Mouse (Mus musculus): ENCODE measurements around the gene Ddx41.

The Ddx41 gene

DNA sequence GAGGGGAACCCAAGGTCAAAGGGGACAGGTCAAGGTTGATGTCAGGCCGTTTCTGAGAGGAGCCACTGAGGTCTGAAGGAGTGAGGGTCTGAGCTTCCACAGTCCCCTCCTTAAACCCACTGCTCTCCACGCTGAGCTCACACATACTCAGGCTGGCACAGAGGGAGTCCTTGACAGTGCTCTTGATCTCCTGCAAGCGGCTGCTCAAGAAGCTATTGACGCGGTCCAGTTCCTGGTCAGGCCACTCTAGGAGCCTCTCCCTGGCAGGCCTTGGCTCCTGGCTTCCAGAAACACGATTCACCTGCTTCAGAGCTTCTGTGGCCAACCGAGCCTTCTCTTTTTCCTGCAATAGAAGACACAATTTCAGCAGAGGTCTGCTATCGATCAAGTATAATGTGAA, 7.0 kb upstream of the Ddx41 start:
- in situ Hi-C loops (cut with MboI; ENCODE audit: low sequenced_read_pairs) = no loop called here

DNA sequence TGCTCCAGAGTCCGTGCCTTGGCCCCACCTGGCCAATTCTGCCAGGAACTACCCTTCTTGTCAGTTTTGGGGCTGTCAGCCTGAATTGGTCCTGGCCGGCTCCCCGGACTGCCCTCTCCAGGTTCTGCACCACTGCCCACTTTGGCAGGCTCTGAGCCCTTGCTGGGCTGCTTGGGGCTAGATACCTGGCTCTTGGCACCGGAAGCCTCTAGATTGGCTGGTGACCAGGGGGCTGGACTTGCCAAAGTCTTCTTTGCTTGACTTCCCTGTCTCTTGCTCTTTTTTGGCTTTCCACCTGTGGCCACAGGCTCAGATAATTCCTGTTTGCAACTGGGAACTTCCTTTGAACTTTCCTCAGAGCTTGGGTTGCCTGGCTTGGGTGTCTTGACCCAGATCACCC, 6.4 kb upstream of the Ddx41 start:
- in situ Hi-C loops (cut with MboI; ENCODE audit: low sequenced_read_pairs) = no loop called here

DNA sequence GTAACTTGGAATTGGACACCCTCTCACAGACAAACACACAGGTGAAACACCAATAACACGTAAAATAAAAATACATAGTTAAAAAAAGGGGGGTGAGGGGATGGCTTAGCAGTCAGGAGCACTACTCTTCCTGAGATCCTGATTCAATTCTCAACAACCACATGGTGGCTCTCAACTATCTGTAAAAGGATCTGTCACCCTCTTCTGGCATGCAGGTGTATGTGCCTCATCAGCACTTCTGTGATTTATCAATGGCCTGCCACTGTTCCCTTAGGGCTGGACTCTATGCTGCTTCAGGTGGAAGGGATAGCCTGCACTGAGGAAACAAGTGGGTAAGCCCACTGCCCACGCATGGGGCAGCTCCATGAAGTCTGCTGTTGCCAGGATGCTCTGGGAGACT, 4.5 kb upstream of the Ddx41 start:
- in situ Hi-C loops (cut with MboI; ENCODE audit: low sequenced_read_pairs) = no loop called here

DNA sequence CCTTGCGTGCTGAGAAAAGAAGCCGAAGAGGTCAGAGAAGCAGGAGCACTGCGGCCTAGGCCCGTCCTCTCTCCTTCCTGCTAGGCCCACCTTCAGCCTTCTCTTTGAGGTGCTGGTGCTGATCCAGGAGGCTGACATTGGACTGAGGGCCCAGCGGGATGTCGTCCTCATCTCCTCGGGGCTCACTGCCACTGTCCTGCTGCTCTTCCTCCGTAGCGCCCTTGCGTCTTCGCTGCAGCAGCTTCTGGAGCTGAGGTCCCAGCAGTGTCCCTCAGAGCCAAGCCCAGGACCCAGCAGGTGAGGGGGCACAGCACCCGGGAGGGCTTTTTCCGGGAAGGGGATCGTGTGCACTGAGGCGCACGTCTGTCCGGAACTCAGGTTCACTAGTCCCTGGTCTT, 663 bp downstream of the Ddx41 start:
- in situ Hi-C loops (cut with MboI; ENCODE audit: low sequenced_read_pairs) = no loop called here

DNA sequence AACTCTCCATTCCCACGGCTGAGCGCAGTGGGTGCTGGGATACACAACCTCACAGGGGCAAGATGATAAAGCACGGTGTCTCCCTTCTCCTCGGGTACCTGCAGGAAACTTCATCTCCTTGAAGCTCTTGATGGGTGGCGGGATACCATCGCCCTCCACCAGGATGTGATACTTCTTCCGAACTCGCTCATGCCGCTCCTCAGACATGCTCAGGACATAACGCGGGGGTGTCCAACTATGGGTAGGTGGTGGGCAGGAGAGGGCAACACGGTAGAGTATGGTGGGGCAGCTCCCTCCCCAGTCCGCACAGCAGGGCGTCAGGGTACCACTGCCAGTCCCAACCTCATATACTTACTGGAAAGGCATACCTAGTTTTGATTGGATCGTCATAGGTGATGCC, 1.3 kb downstream of the Ddx41 start:
- in situ Hi-C loops (cut with MboI; ENCODE audit: low sequenced_read_pairs) = no loop called here

DNA sequence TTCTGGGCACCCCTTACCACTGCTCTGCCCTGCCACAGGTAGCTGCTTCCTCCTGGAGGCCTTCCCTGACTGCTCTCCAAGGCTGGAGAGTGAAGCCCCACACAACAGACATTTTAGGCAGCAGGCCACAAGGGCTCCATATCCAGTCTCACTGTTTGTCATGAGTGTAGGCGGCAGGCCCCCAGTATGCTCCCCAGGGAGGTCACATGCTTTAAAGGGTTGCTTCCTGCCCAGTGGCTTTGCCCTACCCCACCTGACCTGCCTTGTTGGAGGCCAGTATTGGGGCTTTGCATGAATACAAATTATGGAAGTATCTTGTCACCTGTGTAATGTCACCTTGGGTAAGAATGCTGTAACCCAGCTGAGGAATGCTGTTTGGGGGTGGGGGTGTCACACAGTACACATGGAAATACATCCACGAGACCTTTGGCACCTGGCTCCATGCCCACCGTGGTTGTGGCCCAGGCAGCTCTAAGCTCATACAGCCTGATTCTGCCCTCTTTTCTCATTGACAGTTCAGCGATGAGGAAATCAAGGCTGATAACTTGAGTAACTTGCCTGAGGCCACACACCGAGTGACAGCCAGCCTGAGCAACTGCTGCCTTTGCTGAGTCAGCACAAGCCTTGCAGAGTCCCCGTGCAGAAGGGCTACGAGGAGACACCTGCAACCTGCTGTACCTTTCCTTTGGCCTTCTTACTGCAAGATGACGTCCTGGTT, 7.1 kb downstream of the Ddx41 start, which contains the start of gene Dok3:
Gene Dok3, minus strand, starts transcription at position 99 of the 718 bp plus-strand sequence.
- in situ Hi-C loops (cut with MboI; ENCODE audit: low sequenced_read_pairs) = loop anchor here (10.0 kb wide), 1 partner anchor 115 kb away; the partner anchor contains the start of gene Pfn3

DNA sequence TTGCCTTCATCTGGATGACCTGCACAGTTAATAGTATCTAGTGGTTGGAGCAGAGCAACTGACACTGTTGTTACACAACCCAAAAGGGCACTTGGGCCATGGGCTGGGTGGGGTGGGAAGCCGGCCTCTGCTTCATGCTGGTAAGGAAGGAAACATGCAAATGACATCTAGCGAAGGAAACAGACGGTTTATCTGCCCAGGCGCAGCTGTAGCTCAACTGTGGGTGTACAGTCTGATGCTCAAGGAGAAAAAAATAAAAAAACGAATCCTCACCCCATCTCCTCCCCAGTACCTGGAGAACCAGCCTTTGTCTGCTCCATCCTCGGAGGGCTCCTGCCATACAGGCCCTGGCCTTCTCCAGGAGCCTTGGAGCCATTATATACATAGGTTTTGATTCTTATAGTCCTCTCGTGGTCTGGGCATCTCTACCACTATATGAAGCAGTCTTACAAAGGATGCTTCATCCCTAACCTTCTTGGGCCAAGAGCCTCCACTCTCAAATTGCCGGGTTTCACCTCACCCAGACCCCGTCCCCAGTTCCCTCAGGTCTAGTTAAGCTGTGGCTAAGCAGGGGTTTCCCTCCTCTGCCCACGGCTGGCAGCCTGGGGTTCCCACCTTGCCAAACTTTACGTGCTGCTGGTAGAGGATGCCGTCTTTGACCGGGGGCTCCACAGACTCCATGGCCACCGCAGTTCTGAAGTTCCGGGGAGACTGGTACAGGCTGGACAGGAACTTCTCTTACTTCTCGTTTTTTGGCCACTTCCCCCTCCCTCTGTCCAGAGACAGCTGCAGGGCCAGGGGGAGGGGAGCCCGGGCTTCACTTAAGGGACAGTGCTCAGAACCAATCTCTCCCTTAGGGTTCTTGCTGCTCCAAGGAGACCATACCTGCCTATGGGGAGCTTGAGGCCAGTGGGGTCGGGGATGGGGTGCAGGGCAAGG, 8.4 kb downstream of the Ddx41 start:
- in situ Hi-C loops (cut with MboI; ENCODE audit: low sequenced_read_pairs) = loop anchor here (10.0 kb wide), 1 partner anchor 113 kb away; the partner anchor contains the start of gene Pfn3

DNA sequence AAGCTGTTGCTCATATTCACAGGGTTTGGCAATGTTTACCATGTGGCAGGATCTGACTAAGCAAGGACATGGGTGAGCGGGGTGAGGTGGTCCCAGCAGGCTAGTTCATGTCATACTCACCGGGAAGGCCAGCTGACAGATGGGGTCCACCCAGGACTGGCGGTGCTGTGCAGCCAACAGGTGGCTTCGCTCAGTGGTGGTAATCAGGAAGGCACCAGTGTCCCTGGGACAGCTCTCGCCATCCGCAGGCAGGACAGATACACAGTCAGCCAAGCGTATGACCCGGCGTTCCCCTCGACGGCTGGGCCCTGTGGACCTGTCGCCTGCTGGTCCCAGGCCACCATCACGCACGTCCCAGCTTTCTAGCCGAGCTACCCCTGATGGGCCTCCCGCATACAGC, 9.2 kb downstream of the Ddx41 start:
- in situ Hi-C loops (cut with MboI; ENCODE audit: low sequenced_read_pairs) = loop anchor here (10.0 kb wide), 1 partner anchor 112 kb away; the partner anchor contains the start of gene Pfn3

DNA sequence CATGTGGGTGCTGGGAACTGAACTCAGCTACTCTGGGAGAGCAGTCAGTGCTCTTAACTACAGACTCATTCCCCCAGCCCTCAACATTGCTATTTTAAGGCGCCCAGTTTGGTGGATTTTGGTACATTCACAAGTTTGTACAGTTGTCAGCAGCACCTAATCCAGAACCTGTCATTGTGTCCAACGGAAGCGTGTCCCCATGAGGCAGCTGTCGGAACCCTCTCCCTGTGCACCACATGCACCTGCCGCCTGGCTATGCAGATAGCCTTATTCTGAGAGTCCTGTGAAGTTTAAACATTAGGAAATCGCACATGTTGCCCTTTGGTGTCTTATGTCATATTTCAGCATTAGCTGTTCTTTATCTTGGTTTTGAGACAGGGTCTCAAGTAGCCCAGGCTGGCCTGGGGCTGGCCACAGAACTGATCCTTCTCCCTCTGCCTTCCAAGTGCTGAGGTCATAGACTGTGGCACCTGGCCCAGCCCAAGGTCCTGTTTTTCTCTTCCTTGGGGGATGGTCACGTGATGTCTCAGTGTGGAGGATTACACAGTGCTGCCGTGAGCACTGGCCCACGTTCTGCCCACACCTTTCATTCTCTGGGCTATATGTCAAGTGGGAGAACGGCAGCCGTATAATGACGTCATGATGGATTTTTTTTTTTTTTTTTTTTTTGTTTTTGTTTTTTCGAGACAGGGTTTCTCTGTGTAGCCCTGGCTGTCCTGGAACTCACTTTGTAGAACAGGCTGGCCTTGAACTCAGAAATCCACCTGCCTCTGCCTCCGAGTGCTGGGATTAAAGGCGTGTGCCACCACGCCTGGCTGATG, 10.5 kb downstream of the Ddx41 start:
- in situ Hi-C loops (cut with MboI; ENCODE audit: low sequenced_read_pairs) = loop anchor here (10.0 kb wide), 1 partner anchor 111 kb away; the partner anchor contains the start of gene Pfn3

DNA sequence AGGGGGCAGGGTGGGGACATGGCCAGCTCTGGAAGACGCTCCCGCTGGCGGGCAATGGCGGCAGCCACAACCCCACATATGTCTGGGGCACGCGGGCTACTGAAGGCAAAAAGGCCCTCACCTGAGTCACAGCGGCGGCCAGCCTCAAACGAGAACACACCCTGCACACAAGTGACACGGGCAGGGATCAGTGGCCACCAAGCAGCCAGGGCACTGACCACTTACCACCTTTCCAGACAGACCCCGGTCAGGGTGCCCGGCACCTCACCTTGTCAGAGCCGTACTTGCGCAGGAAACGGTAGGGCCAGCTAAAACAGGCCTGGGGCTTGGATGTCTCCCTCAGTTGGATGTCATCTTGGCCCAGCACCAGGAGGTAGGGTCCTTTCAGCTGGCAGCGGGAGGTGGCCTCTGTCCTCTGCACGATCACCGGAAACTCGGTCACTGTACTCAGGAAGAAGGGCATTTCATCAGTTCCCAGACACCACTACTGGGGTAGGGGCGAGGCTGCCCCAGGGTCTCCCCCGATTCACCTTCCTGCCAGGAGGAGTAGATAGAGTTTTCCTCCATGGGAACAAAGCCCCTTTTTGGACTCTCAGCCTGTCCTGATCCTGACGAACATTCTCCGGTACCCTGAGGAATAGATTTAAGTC, 12.4 kb downstream of the Ddx41 start:
- in situ Hi-C loops (cut with MboI; ENCODE audit: low sequenced_read_pairs) = loop anchor here (10.0 kb wide), 1 partner anchor 109 kb away; the partner anchor contains the start of gene Pfn3

DNA sequence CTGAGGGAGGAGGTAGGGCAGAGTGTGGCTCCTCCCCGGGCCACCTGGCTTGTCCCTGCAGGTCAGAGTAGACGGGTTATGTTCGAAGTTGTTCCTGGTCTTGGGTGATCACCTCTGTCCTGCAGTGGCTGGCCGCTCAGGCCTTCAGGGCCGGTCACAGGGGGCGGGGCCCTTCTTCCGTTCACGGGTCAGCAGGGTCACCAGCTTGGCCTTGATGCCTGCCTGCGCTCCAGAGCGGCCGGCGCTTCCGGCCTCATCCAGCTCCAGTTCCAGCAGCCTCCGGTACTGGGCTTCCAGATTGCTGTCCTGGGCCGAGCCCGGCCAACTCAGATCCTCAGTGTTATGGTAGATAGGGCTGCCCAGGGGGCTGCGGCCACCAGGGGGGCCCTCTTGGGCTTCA, 13.2 kb downstream of the Ddx41 start:
- in situ Hi-C loops (cut with MboI; ENCODE audit: low sequenced_read_pairs) = loop anchor here (10.0 kb wide), 1 partner anchor 108 kb away; the partner anchor contains the start of gene Pfn3

DNA sequence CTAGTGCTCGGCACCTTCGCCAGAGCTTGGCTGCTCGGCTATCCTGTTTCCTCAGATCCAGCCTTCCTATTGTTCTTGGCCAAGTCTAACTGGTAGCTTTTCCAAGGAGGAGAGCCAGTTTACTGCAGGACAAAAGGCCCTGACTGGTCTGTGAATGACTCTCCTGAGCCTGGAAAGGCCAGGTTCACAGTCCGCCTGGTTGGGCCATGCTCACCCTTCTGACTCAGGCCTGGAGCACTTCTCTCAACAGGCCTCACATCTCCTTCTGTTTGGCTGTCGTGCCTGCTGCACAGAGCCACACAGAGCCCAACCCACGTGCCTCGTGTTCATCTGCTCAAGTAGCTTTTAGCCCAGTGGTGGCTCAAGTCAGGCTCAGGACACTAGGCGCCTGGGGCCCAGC, 13.7 kb downstream of the Ddx41 start:
- in situ Hi-C loops (cut with MboI; ENCODE audit: low sequenced_read_pairs) = loop anchor here (10.0 kb wide), 1 partner anchor 108 kb away; the partner anchor contains the start of gene Pfn3

DNA sequence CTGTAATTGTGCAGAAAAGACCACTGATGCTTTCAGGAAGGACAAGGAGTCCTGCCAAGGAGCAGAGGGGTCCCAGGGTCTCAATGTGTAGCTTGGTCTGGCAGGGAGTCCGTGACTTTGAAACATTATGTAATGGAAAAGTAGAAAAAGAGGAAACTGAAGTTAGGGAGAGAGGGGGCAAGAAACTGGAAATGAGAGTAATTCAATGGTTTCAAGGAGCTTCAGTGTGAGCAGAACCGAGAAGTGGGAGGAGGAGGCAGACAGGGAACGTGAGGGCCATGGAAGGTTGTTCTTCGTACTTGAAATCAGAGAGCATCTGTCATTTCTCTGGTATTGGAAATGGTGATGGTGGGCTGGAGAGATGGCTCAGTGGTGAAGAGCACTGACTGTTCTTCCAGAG, 16.9 kb downstream of the Ddx41 start:
- in situ Hi-C loops (cut with MboI; ENCODE audit: low sequenced_read_pairs) = loop anchor here (10.0 kb wide), 1 partner anchor 105 kb away; the partner anchor contains the start of gene Pfn3

DNA sequence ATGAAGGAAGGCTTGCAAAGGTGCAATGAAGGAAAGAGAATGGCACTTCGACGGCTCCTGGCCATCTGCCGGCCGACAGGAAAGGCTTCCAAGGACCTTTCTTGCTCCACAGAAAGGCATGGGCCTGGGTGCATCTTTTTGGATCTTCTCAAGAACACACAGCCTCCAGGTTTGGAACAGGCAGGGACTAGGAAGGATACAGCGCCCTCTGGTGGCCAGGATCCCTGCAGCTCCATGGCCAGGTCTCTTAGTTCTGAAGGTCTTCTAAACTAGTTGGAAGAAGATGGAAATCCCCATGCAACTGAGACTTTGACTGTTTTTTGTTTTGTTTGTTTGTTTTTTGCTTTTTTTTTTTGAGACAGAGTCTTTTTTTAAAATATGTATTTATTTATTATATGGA, 19.5 kb downstream of the Ddx41 start:
- in situ Hi-C loops (cut with MboI; ENCODE audit: low sequenced_read_pairs) = no loop called here

DNA sequence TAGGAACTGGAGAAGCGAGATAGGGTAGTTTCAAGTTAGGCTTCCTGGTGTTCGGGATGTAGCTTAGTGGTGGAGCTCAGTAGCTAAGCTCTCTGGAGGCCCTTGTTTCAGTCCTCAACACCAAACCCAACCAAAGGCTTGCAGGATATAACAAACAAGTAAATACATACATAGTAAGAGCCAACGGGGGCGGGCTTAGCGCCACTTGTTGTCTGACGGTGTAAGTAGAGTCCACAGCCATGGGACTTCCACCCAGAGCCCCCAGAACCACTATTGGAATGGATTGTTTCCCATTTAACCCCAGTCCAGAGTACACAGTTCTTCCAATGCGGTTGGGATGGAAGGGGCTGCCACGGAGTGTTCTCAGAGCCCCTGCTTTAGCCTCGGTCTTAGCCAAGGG, 22.6 kb downstream of the Ddx41 start:
- in situ Hi-C loops (cut with MboI; ENCODE audit: low sequenced_read_pairs) = no loop called here

DNA sequence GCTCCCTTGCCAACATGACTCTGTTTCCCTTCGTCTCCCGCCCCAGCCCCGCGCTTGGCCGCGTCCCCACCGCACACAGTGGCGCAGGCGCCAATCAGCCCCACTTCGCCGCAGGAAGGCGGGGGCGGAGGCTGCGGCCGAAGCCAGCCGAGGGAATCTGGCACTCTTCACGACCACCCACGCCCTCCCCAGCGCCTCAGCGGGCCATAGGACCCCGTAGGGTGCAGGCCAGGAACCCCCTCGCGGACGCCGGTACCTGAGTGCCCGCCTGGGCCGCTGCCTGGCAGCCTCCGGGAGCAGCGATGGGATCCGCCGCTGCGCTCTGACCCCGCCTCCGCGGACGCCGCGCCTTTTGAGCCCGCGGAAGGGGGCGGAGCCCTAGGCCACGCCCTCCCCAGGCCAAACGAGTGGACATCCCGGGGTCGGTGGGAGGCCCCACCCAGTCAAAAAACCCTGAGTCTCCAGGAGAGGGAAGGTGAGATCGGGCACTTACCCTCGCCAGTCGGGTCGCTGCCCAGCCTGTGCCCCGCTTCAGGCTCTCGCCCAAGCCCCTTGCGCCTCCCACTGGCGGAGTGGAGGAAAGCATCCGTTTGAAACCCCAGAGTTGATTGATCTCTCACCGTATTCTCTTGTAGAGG, 23.2 kb downstream of the Ddx41 start, which contains the start of gene Pdlim7:
Gene Pdlim7, minus strand, starts transcription at position 566 of the 638 bp plus-strand sequence.
- in situ Hi-C loops (cut with MboI; ENCODE audit: low sequenced_read_pairs) = no loop called here

DNA sequence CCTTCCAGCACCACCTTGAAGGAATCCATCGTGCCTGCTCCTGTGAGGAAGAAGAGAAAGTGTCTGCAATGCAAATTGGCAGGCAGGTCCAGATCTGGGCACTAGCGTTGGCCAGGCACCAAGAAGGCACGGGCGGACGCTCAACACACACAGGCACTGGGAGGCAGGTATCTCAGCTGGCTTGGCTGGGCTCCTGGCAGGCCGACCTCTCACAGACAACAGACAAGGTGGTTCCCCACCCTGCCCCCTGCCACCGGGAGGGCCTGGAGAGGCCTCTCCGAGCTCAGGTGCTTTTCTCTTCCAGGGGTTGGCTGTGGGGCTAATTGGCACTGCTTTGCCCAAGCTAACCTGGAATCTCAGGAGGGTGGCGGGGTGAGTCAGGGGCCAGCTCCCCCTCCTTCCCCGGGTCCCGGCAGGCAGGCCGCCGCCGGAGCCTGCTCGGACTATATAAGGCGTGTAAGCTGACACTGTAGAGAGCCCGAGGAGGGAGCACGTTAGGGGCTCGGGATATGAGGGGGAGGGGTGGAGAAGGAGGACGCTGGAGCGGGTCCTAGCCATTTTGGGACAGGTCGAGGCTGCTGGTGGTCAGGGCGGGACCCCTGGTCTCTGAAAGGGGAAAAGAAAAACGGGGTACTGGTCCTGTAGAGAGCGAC, 24.0 kb downstream of the Ddx41 start:
- in situ Hi-C loops (cut with MboI; ENCODE audit: low sequenced_read_pairs) = no loop called here

DNA sequence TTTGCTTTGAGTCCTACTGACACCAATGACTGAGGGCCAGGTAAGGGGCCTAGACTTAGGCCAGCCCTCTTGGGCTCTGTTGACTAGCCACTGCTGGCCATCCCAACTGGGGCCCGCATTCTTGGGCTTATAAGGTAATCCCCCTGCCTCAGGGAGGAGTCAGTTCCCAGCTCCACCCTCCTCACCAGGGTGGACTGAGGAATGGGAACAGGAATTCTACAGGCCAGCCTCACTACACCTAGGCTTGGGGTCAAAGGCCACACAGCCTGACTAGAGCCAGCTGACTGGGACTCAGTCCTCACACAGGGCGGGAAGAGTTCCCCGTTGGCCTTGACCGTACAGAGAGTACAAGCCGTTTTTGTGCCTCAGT, 25.0 kb downstream of the Ddx41 start:
- in situ Hi-C loops (cut with MboI; ENCODE audit: low sequenced_read_pairs) = no loop called here

All from CH12F3 (cell line).